Mouse (Mus musculus): ENCODE measurements at regions not wholly inside any gene's neighbourhood (a gene's known extent, or its start where the extent isn't known, plus 50 kb on each side); places are given as distances from the start of the nearest gene placed in this dataset.

GRCm38 (mm10) chr2:51682745-51683144, 55.4 kb downstream of the Tas2r134 start:
- TF ChIP-seq CTCF (IDR thresholded peaks at IDR 0.05; ENCODE audit: extremely low read depth, insufficient read depth, insufficient read length, insufficient replicate concordance) (no peak), POLR2A (IDR thresholded peaks at IDR 0.05; ENCODE audit: low read depth, low read length) (no peak)
